Mouse (Mus musculus) forebrain, embryonic 11.5 days (tissue): ENCODE results near the gene Ap2a1. TPM values are rescaled to one million over a fixed set of nuclear protein-coding genes. Genes with fewer than 3 reads are reported as not detected.
A peak's percentile ranks its signal among the peaks of the same experiment; 100 is the strongest.

ENCODE experiments used
- ATAC-seq: fragments of 200-750 bp; cut with Nextera tagmentation; replicated peaks from 2 replicates; pipeline ENCODE4 v1.8.0; 2017; ENCODE audit warnings: moderate TSS enrichment; ENCODE audit not compliant: low FRiP score
- DNase-seq: peaks from one replicate; pipeline ENCODE4 v3.0.0-alpha.2; 2017; ENCODE audit warnings: low spot score
- H3K27ac ChIP-seq: fragments of 300-500 bp; sonication (generic); 2 replicates; pipeline ENCODE4 v1.5.1; 2014; ENCODE audit warnings: low read depth, low read length
- H3K27me3 ChIP-seq: fragments of 300-500 bp; sonication (generic); 2 replicates; pipeline ENCODE4 v1.6.1; 2014; ENCODE audit warnings: mild to moderate bottlenecking, low read length, mixed read lengths; ENCODE audit not compliant: control insufficient read depth, insufficient read depth
- H3K36me3 ChIP-seq: fragments of 300-500 bp; sonication (generic); 2 replicates; pipeline ENCODE4 v1.6.1; 2014; ENCODE audit warnings: mild to moderate bottlenecking, low read length, moderate library complexity, mixed read lengths; ENCODE audit not compliant: control insufficient read depth, insufficient read depth
- H3K4me1 ChIP-seq: fragments of 300-500 bp; sonication (generic); replicated peaks from 2 replicates; pipeline ENCODE4 v1.6.1; 2014; ENCODE audit warnings: low read length, mixed read lengths; ENCODE audit not compliant: control insufficient read depth, insufficient read depth
- H3K4me2 ChIP-seq: fragments of 300-500 bp; sonication (generic); 2 replicates; pipeline ENCODE4 v1.6.1; 2014; ENCODE audit warnings: low read depth, mild to moderate bottlenecking, low read length, moderate library complexity, mixed read lengths; ENCODE audit not compliant: severe bottlenecking
- H3K4me3 ChIP-seq: fragments of 300-500 bp; sonication (generic); 2 replicates; pipeline ENCODE4 v1.5.1; 2014; ENCODE audit warnings: low read depth, low read length
- H3K9ac ChIP-seq: fragments of 300-500 bp; sonication (generic); 2 replicates; pipeline ENCODE4 v1.6.1; 2014; ENCODE audit warnings: low read length
- H3K9me3 ChIP-seq: fragments of 300-500 bp; sonication (generic); 2 replicates; pipeline ENCODE4 v1.6.1; 2016; ENCODE audit warnings: low read length, mixed read lengths; ENCODE audit not compliant: control insufficient read depth
- WGBS: fragments of 180-500 bp; shearing (Covaris S2); extraction: QIAGEN DNeasy Blood & Tissue Kit; methylation state at CpG from one replicate; pipeline ENCODE4 v1.1.7; 2014; 5-methylcytosine and 5-hydroxymethylcytosine counted together
- polyA plus RNA-seq: library from polyadenylated mRNA; unstranded; fragments of >200 nt; fragmentation: Nextera tagmentation; extraction: Ambion mirVana; gene quantifications from 2 replicates; pipeline ENCODE4 v1.2.1, GENCODE M21; 2014

The Ap2a1 gene
- polyA plus RNA-seq, 1 experiment from 2014 or later, result 88.8 TPM

- Histone ChIP-seq H3K27me3 (no peaks in the 10 kb centered on the region), H3K4me3 (no peak overlapping the region), H3K4me2 (no peak overlapping the region), H3K36me3 (peaks cover 20% of the 10 kb centered on the region), H3K27ac (no peak overlapping the region), H3K4me1 (peaks cover 23% of the 10 kb centered on the region), H3K9ac (no peak overlapping the region), H3K9me3 (no peaks in the 10 kb centered on the region)
- no peak for ATAC-seq
- DNase-seq, result no peak
- 94% methylated on average over 11 of the region's 11 CpGs for WGBS
Measured at GRCm38 (mm10) chr7:44863982-44864494, 65.3 kb downstream of the Ap2a1 start.

- H3K27ac ChIP-seq, result no peak overlapping the region
- H3K9ac ChIP-seq, result no peak overlapping the region
- DNase-seq (no peak), ATAC-seq (no peak)
- no peaks in the 10 kb centered on the region for H3K27me3 ChIP-seq
- WGBS, result 86% methylated on average over 14 of the region's 14 CpGs
- H3K4me3 ChIP-seq, result no peak overlapping the region
- peaks cover 26% of the 10 kb centered on the region for H3K4me1 ChIP-seq
- H3K4me2 ChIP-seq, result no peak overlapping the region
- peaks cover 20% of the 10 kb centered on the region for H3K36me3 ChIP-seq
- H3K9me3 ChIP-seq, result no peaks in the 10 kb centered on the region
Measured at GRCm38 (mm10) chr7:44863210-44863609, 66.1 kb downstream of the Ap2a1 start.

- no peaks in the 10 kb centered on the region for H3K27me3 ChIP-seq
- H3K9ac ChIP-seq, result no peak overlapping the region
- DNase-seq, result no peak
- H3K27ac ChIP-seq, result no peak overlapping the region
- no peak for ATAC-seq
- H3K4me3 ChIP-seq, result no peak overlapping the region
- H3K36me3 ChIP-seq, result peaks cover 20% of the 10 kb centered on the region
- no peak overlapping the region for H3K4me2 ChIP-seq
- 91% methylated on average over 8 of the region's 8 CpGs for WGBS
- H3K4me1 ChIP-seq, result peaks cover 22% of the 10 kb centered on the region
- H3K9me3 ChIP-seq, result no peaks in the 10 kb centered on the region
Measured at GRCm38 (mm10) chr7:44862434-44862833, 66.9 kb downstream of the Ap2a1 start.

- peaks cover 12% of the 10 kb centered on the region for H3K4me1 ChIP-seq
- H3K27me3 ChIP-seq, result no peaks in the 10 kb centered on the region
- no peak overlapping the region for H3K4me2 ChIP-seq
- no peak overlapping the region for H3K4me3 ChIP-seq
- H3K27ac ChIP-seq, result no peak overlapping the region
- ATAC-seq (no peak), DNase-seq (no peak)
- no peaks in the 10 kb centered on the region for H3K9me3 ChIP-seq
- H3K36me3 ChIP-seq, result peaks cover 20% of the 10 kb centered on the region
- H3K9ac ChIP-seq, result no peak overlapping the region
- 90% methylated on average over 14 of the region's 14 CpGs for WGBS
Measured at GRCm38 (mm10) chr7:44861429-44861816, 67.9 kb downstream of the Ap2a1 start.

GRCm38 (mm10) chr7:44860576-44861428 is 68.5 kb downstream of the Ap2a1 start:
- Histone ChIP-seq H3K36me3 (peaks cover 20% of the 10 kb centered on the region), H3K9me3 (no peaks in the 10 kb centered on the region), H3K4me2 (no peak overlapping the region), H3K4me3 (no peak overlapping the region), H3K27ac (peak overlapping the region; percentile 32; the same call in 1 of the 2 replicates), H3K27me3 (no peaks in the 10 kb centered on the region), H3K9ac (no peak overlapping the region), H3K4me1 (peaks cover 8% of the 10 kb centered on the region; the same call in 1 of the 2 replicates)
- DNase-seq, result peak; percentile 91
- 57% methylated on average over 22 of the region's 22 CpGs for WGBS
- ATAC-seq, result peak; percentile 25; the same call in 1 of the 2 replicates

GRCm38 (mm10) chr7:44859896-44860295 is 69.4 kb downstream of the Ap2a1 start:
- Histone ChIP-seq H3K9ac (no peak overlapping the region), H3K4me2 (no peak overlapping the region), H3K36me3 (peaks cover 20% of the 10 kb centered on the region), H3K4me1 (peaks cover 11% of the 10 kb centered on the region), H3K27me3 (no peaks in the 10 kb centered on the region), H3K4me3 (no peak overlapping the region), H3K27ac (no peak overlapping the region), H3K9me3 (no peaks in the 10 kb centered on the region)
- DNase-seq (no peak), ATAC-seq (no peak)
- WGBS, result 92% methylated on average over 11 of the region's 11 CpGs

- Histone ChIP-seq H3K4me1 (peaks cover 21% of the 10 kb centered on the region), H3K36me3 (peaks cover under 1% of the 10 kb centered on the region; the same call in 1 of the 2 replicates), H3K4me2 (peak overlapping the region; percentile 93), H3K27ac (no peak overlapping the region), H3K9ac (peak overlapping the region; percentile 67), H3K9me3 (no peaks in the 10 kb centered on the region), H3K4me3 (peak overlapping the region; percentile 50), H3K27me3 (no peaks in the 10 kb centered on the region)
- no peak for ATAC-seq
- WGBS, result 30% methylated on average over 8 of the region's 8 CpGs
- no peak for DNase-seq
Measured at GRCm38 (mm10) chr7:44857905-44858304, 71.4 kb downstream of the Ap2a1 start.

- ATAC-seq, result peak; percentile 51
- WGBS, result under 1% methylated on average over 32 of the region's 32 CpGs
- DNase-seq, result peak; percentile 91
Measured at GRCm38 (mm10) chr7:44857042-44857552, 72.2 kb downstream of the Ap2a1 start, which contains the start of gene Pnkp. Gene Pnkp, plus strand, starts transcription at chr7:44857139.

More at GRCm38 (mm10) chr7:44857042-44857552, 72.2 kb downstream of the Ap2a1 start, which contains the start of gene Pnkp:
- Histone ChIP-seq H3K27ac (peak within 1 kb of the TSS; percentile 65), H3K9me3 (no peaks in the 10 kb centered on the region), H3K36me3 (no peaks in the 10 kb centered on the region), H3K27me3 (no peaks in the 10 kb centered on the region), H3K4me3 (peak within 1 kb of the TSS; percentile 50), H3K4me2 (peak within 1 kb of the TSS; percentile 93), H3K9ac (peak within 1 kb of the TSS; percentile 67), H3K4me1 (peaks cover 21% of the 10 kb centered on the region)
